Comparison of ENCODE assay signal across 8 mouse cellular contexts in genomic region chr9:92499710-92500410, GRCm38 (mm10). TPM values are rescaled to one million over a fixed set of nuclear protein-coding genes. Genes with fewer than 3 reads are reported as not detected.
DNase-seq lines count a peak whose midpoint lies in the region; ATAC-seq lines count a peak whose summit lies in the region.

No protein-coding gene starts in this region.

- ATAC-seq in forebrain, embryonic 12.5 days (ENCODE audit: low FRiP score), result peak; percentile 90
- peak; percentile 87 to 88 for ATAC-seq in hematopoietic stem cell, adult 5-6 weeks (replicated peaks in 1 of 2; ENCODE audit: insufficient read depth in 1 of 2, low FRiP score in 2 of 2, low TSS enrichment in 1 of 2, low read depth in 1 of 2, poor library complexity in 2 of 2, severe bottlenecking in 2 of 2)

- H3K27me3 ChIP-seq in forebrain, embryonic 12.5 days, result no peaks in the 10 kb centered on the region

- H3K4me3 ChIP-seq in forebrain, embryonic 12.5 days (replicated peaks), result no peak overlapping the region

- no peaks in the 10 kb centered on the region for H3K4me1 ChIP-seq in forebrain, embryonic 12.5 days

- H3K9me3 ChIP-seq in forebrain, embryonic 12.5 days, result no peaks in the 10 kb centered on the region

- WGBS in forebrain, embryonic 12.5 days, result 43% methylated on average over 12 of the region's 12 CpGs

- H3K9ac ChIP-seq in forebrain, embryonic 12.5 days, result no peak overlapping the region

- no peaks in the 10 kb centered on the region for H3K36me3 ChIP-seq in forebrain, embryonic 12.5 days (replicated peaks)

- no peak overlapping the region for H3K27ac ChIP-seq in forebrain, embryonic 12.5 days

- no peak overlapping the region for H3K4me2 ChIP-seq in forebrain, embryonic 12.5 days

- peak; percentile 34 for DNase-seq in MEL-GATA-1-ER (ENCODE audit: extremely low read depth, low read depth)
- DNase-seq in c-Kit-positive CD71-negative TER-119-negative erythroid progenitor cells, embryonic 14.5 days (ENCODE audit: low read depth), result peak; percentile 52
- peak; percentile 55 for DNase-seq in layer of hippocampus, adult 9-10 months (ENCODE audit: low spot score)
- DNase-seq in lung, postnatal 14 days, result peak; percentile 95
- DNase-seq in right cerebral cortex, postnatal 10 days (ENCODE audit: low spot score in 2 of 2), result peak; percentile 57 to 87
- DNase-seq in urinary bladder, postnatal 14 days (ENCODE audit: low spot score), result peak; percentile 90

RNA-seq across cellular contexts. Expression of gene Plod2, which starts 42.2 kb away (rescaled TPM):
- 22.8 and 23.6 TPM in 2 replicates for polyA plus RNA-seq in forebrain, embryonic 12.5 days (2016; fragmentation: Nextera tagmentation; extraction: Ambion mirVana)
- 11.6 and 13.4 TPM in 2 replicates for total RNA-seq in hematopoietic stem cell, adult 5-6 weeks (2017)

RNA-seq across cellular contexts. Expression of gene Plscr4, which starts 42.7 kb away (rescaled TPM):
- 1.3 and 2.0 TPM in 2 replicates for polyA plus RNA-seq in forebrain, embryonic 12.5 days (2016; fragmentation: Nextera tagmentation; extraction: Ambion mirVana)
- 9.8 and 10.6 TPM in 2 replicates for total RNA-seq in hematopoietic stem cell, adult 5-6 weeks (2017)

Comparison
In these comparisons a context has a peak if more than half of its experiments do, and no peak if none do; other contexts are left out.
1. DNase-seq: peak in every context shown above with its lines; median percentile 95 in lung, postnatal 14 days; 90 in urinary bladder, postnatal 14 days; 72 in right cerebral cortex, postnatal 10 days; 55 in layer of hippocampus, adult 9-10 months; 52 in c-Kit-positive CD71-negative TER-119-negative erythroid progenitor cells, embryonic 14.5 days; 34 in MEL-GATA-1-ER.